In genomic region chr7:73412419-73412818, GRCm38 (mm10) we compare ENCODE assay signal across 14 mouse cellular contexts. TPM values are rescaled to one million over a fixed set of nuclear protein-coding genes. Genes with fewer than 3 reads are reported as not detected.
DNase-seq lines count a peak whose midpoint lies in the region; ATAC-seq and TF ChIP-seq lines count a peak whose summit lies in the region.
"Had no signal": no experiment of that assay in that cellular context is flagged by ENCODE, and none has a peak within 500 bp of the region (broad histone marks: within the 10 kb centered on the region; RNA-seq: fewer than 3 reads in every experiment).

No protein-coding gene starts in this region.

- no peak overlapping the region for H3K4me2 ChIP-seq in midbrain, embryonic 11.5 days
- no peak overlapping the region for H3K4me2 ChIP-seq in hindbrain, embryonic 14.5 days (replicated peaks)
- H3K4me2 ChIP-seq in stomach, postnatal 0 days (replicated peaks; ENCODE audit: low read depth), result no peak overlapping the region
- H3K4me2 ChIP-seq: liver, embryonic 11.5 days had no signal

- DNase-seq in heart, adult 2 months, result peak in 1 of 2 experiments; percentile 59
- no peak for DNase-seq in heart, adult 18-20 months
- no peak for DNase-seq in midbrain, embryonic 10.5 days (ENCODE audit: low spot score)
- no peak for DNase-seq in midbrain, embryonic 11.5 days (ENCODE audit: low spot score, missing footprints)
- DNase-seq in hindbrain, embryonic 14.5 days (ENCODE audit: low spot score), result no peak
- no peak for DNase-seq in stomach, postnatal 0 days (ENCODE audit: low spot score)
- DNase-seq in frontal cortex, postnatal 10 days (ENCODE audit: low spot score in 2 of 2), result no peak
- no peak for DNase-seq in frontal cortex, adult 2 months (ENCODE audit: extremely low spot score in 1 of 2, low spot score in 1 of 2)
- DNase-seq: adrenal gland, adult 2 months; kidney, postnatal 36 days; right cerebral cortex, postnatal 14 days had no signal

- WGBS in heart, adult 2 months, result 51% methylated on average over 7 of the region's 7 CpGs
- WGBS in midbrain, embryonic 10.5 days, result 87% methylated on average over 7 of the region's 7 CpGs
- WGBS in midbrain, embryonic 11.5 days, result 86% methylated on average over 7 of the region's 7 CpGs
- WGBS in hindbrain, embryonic 14.5 days, result 63% methylated on average over 7 of the region's 7 CpGs
- 40% methylated on average over 7 of the region's 7 CpGs for WGBS in stomach, postnatal 0 days

- no peak for TF ChIP-seq POLR2A in heart, adult 2 months (IDR thresholded peaks at IDR 0.05; ENCODE audit: insufficient read depth, low read depth, low read length)

- no peak overlapping the region for H3K9ac ChIP-seq in heart, adult 2 months (ENCODE audit: low read depth, low read length)
- H3K9ac ChIP-seq in midbrain, embryonic 11.5 days (ENCODE audit: low read length), result no peak overlapping the region
- no peak overlapping the region for H3K9ac ChIP-seq in hindbrain, embryonic 14.5 days
- H3K9ac ChIP-seq in stomach, postnatal 0 days (ENCODE audit: low read length), result 0 out of 2 replicates have a peak overlapping the region, but pooled peaks have one; percentile 23

- TF ChIP-seq EP300 in heart, adult 2 months (IDR thresholded peaks at IDR 0.05; ENCODE audit: insufficient read depth, low read depth, low read length), result no peak
- no peak for TF ChIP-seq EP300 in stomach, postnatal 0 days (optimal IDR thresholded peaks at IDR 0.05)

- no peak for ATAC-seq in midbrain, embryonic 11.5 days (ENCODE audit: low FRiP score)
- 0 out of 2 replicates have a peak, but pooled peaks have one; percentile 18 for ATAC-seq in hindbrain, embryonic 14.5 days (ENCODE audit: low FRiP score)
- peak; percentile 24; the same call in 1 of the 2 replicates for ATAC-seq in stomach, postnatal 0 days (ENCODE audit: low FRiP score, low TSS enrichment)
- ATAC-seq: intestine, embryonic 16.5 days had no signal

- peak overlapping the region; percentile 56 for H3K27ac ChIP-seq in heart, adult 2 months
- H3K27ac ChIP-seq in midbrain, embryonic 10.5 days (replicated peaks), result peak overlapping the region; percentile 33; the same call in 1 of the 2 replicates
- H3K27ac ChIP-seq in midbrain, embryonic 11.5 days (ENCODE audit: low read depth, low read length), result no peak overlapping the region
- H3K27ac ChIP-seq in hindbrain, embryonic 14.5 days, result peak overlapping the region; percentile 46
- H3K27ac ChIP-seq in stomach, postnatal 0 days (replicated peaks), result peak overlapping the region; percentile 53; the same call in 1 of the 2 replicates
- H3K27ac ChIP-seq: macrophage had no signal

- peaks cover 7% of the 10 kb centered on the region for H3K4me1 ChIP-seq in heart, adult 2 months (ENCODE audit: control insufficient read depth, insufficient read depth, low read length)
- peaks cover 68% of the 10 kb centered on the region for H3K4me1 ChIP-seq in midbrain, embryonic 10.5 days
- peaks cover 8% of the 10 kb centered on the region; the same call in 1 of the 2 replicates for H3K4me1 ChIP-seq in midbrain, embryonic 11.5 days (ENCODE audit: control insufficient read depth, insufficient read depth, low read length)
- H3K4me1 ChIP-seq in hindbrain, embryonic 14.5 days (replicated peaks; ENCODE audit: control insufficient read depth, insufficient read depth, low read length), result peaks cover 14% of the 10 kb centered on the region
- peaks cover 3% of the 10 kb centered on the region; the same call in 1 of the 2 replicates for H3K4me1 ChIP-seq in stomach, postnatal 0 days (replicated peaks; ENCODE audit: control insufficient read depth, insufficient read depth)

- TF ChIP-seq CTCF in heart, adult 2 months (IDR thresholded peaks at IDR 0.05), result no peak
- TF ChIP-seq CTCF in stomach, postnatal 0 days (IDR thresholded peaks at IDR 0.05; ENCODE audit: low read depth), result no peak

- no peak overlapping the region for H3K4me3 ChIP-seq in heart, adult 2 months
- H3K4me3 ChIP-seq in midbrain, embryonic 10.5 days, result no peak overlapping the region
- H3K4me3 ChIP-seq in midbrain, embryonic 11.5 days (ENCODE audit: low read depth, low read length), result no peak overlapping the region
- H3K4me3 ChIP-seq in hindbrain, embryonic 14.5 days (replicated peaks; ENCODE audit: low read length), result no peak overlapping the region
- H3K4me3 ChIP-seq in stomach, postnatal 0 days (ENCODE audit: low read depth, low read length), result no peak overlapping the region

- no peaks in the 10 kb centered on the region for H3K27me3 ChIP-seq in heart, adult 2 months (ENCODE audit: control insufficient read depth, insufficient read depth, low read length)
- H3K27me3 ChIP-seq in midbrain, embryonic 10.5 days (ENCODE audit: low read depth, poor library complexity, severe bottlenecking), result no peaks in the 10 kb centered on the region
- no peaks in the 10 kb centered on the region for H3K27me3 ChIP-seq in midbrain, embryonic 11.5 days (ENCODE audit: control insufficient read depth, insufficient read depth, low read length)
- no peaks in the 10 kb centered on the region for H3K27me3 ChIP-seq in hindbrain, embryonic 14.5 days (ENCODE audit: control insufficient read depth, insufficient read depth, low read length)
- H3K27me3 ChIP-seq in stomach, postnatal 0 days (ENCODE audit: control insufficient read depth, insufficient read depth, low read length), result no peaks in the 10 kb centered on the region

- no peaks in the 10 kb centered on the region for H3K36me3 ChIP-seq in heart, adult 2 months (ENCODE audit: control insufficient read depth, insufficient read depth, low read length)
- H3K36me3 ChIP-seq in midbrain, embryonic 10.5 days, result peaks cover 100% of the 10 kb centered on the region
- H3K36me3 ChIP-seq in midbrain, embryonic 11.5 days (ENCODE audit: control insufficient read depth, insufficient read depth, low read length), result peaks cover 43% of the 10 kb centered on the region
- peaks cover 47% of the 10 kb centered on the region for H3K36me3 ChIP-seq in hindbrain, embryonic 14.5 days (replicated peaks; ENCODE audit: control insufficient read depth, insufficient read depth)
- H3K36me3 ChIP-seq in stomach, postnatal 0 days (ENCODE audit: control insufficient read depth, insufficient read depth, low read length), result peaks cover 7% of the 10 kb centered on the region; the same call in 1 of the 2 replicates

- intact Hi-C loops in heart, adult 2 months (cut with DNase I), result no loop called here

- no peaks in the 10 kb centered on the region for H3K79me2 ChIP-seq in heart, adult 2 months (replicated peaks; ENCODE audit: control insufficient read depth, insufficient read depth, low read length)

- H3K9me3 ChIP-seq in midbrain, embryonic 10.5 days (replicated peaks), result no peaks in the 10 kb centered on the region
- no peaks in the 10 kb centered on the region for H3K9me3 ChIP-seq in midbrain, embryonic 11.5 days (ENCODE audit: control insufficient read depth, low read length)
- H3K9me3 ChIP-seq in hindbrain, embryonic 14.5 days (ENCODE audit: control insufficient read depth, low read length), result no peaks in the 10 kb centered on the region
- H3K9me3 ChIP-seq in stomach, postnatal 0 days (ENCODE audit: control insufficient read depth, low read length), result no peaks in the 10 kb centered on the region

RNA-seq across cellular contexts. Expression of gene Rgma, which starts 37.1 kb away (rescaled TPM):
- total RNA-seq in heart, adult 2 months (2021), result 10 to 100 TPM; 54.6 to 83.7 TPM
- 27.4 and 28.7 TPM in 2 replicates for polyA plus RNA-seq in heart, adult 2 months (2012; rRNA removed)
- total RNA-seq in heart, adult 18-20 months (2021), result 10 to 100 TPM; 34.5 to 51.1 TPM
- polyA plus RNA-seq in midbrain, embryonic 10.5 days (2016; fragmentation: Nextera tagmentation; extraction: Ambion mirVana), result 51.2 and 65.4 TPM in 2 replicates
- 43.9 and 47.5 TPM in 2 replicates for polyA plus RNA-seq in midbrain, embryonic 11.5 days (2014; fragmentation: Nextera tagmentation; extraction: Ambion mirVana)
- 46.3 and 46.7 TPM in 2 replicates for polyA plus RNA-seq in hindbrain, embryonic 14.5 days (2014; fragmentation: Nextera tagmentation; extraction: Ambion mirVana)
- 4.5 and 5.7 TPM in 2 replicates for polyA plus RNA-seq in stomach, postnatal 0 days (2015; fragmentation: Nextera tagmentation; extraction: Ambion mirVana)
- polyA plus RNA-seq in frontal cortex, adult 2 months (2012; rRNA removed), result 27.9 and 31.7 TPM in 2 replicates
- polyA plus RNA-seq: macrophage had no signal
